Mouse (Mus musculus): ENCODE data around the gene Itpr2.
A peak's percentile ranks its signal among the peaks of the same experiment; 100 is the strongest.

Gene Itpr2

GRCm38 (mm10) chr6:146310210-146310609 is 191.8 kb downstream of the Itpr2 start:
- DNase-seq (ENCODE audit: low spot score in 2 of 2): no peak

- DNase-seq (ENCODE audit: low spot score in 2 of 2): no peak
These were observed 192.7 kb downstream of the Itpr2 start for GRCm38 (mm10) chr6:146309335-146309734.

GRCm38 (mm10) chr6:146305995-146306394 is 196.0 kb downstream of the Itpr2 start:
- no peak for DNase-seq (ENCODE audit: low spot score in 2 of 2)

- no peak for DNase-seq (ENCODE audit: low spot score in 2 of 2)
These were observed 197.9 kb downstream of the Itpr2 start for GRCm38 (mm10) chr6:146304088-146304487.

- DNase-seq (ENCODE audit: low spot score in 2 of 2): no peak
These were observed 198.7 kb downstream of the Itpr2 start for GRCm38 (mm10) chr6:146303336-146303735.

DNA sequence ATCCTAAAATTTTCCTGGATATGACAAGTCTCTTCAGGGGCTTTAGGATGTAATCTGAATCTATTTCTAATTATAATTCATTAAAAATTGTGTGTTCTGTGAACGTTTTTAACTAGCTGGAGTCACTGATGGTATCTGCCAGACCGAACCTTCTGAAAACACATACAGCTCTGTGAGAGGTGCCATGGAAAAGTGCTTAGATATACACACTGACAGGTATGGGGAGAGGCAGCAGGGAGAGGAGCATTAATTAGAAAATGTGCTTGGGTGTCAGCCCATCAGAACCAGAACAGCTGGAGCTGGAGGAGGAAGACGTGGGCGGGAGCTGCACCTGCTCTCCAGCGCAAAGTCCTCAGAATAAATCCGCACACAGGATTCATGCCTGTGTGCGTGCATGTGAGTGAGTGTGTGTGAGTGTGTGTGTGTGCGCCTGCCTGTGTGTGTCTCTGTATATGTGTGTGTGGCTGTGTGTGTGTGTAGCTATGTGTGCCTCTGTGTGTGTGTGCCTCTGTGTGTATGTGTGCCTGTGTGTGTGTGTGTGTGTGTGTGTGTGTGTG is 199.4 kb downstream of the Itpr2 start:
- peak; percentile 34 to 52 for DNase-seq (ENCODE audit: low spot score in 2 of 2)

DNA sequence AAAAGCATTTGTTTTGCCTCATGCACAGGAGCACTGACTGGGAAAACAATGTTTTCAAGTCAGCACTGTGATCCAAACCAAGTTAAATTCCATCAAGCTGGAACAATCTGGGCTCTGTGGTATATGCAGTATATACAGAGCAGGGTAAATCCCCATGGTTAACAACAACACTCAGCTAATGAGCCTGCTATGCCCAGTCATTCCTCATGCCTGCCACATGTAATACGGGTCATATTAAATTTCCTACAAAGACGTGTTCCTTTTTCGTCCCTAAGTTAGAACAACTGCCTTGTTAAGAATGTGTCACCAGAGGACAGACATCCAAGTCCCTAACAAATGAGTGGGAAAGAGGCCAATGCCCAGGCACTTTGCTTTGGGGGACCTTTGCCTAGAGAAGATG is 199.9 kb downstream of the Itpr2 start:
- no peak for DNase-seq (ENCODE audit: low spot score in 2 of 2)

- DNase-seq (ENCODE audit: low spot score in 2 of 2): no peak
These were observed 201.1 kb downstream of the Itpr2 start for GRCm38 (mm10) chr6:146300961-146301360.

GRCm38 (mm10) chr6:146298712-146299111 is 203.3 kb downstream of the Itpr2 start:
- DNase-seq (ENCODE audit: low spot score in 2 of 2): no peak

DNA sequence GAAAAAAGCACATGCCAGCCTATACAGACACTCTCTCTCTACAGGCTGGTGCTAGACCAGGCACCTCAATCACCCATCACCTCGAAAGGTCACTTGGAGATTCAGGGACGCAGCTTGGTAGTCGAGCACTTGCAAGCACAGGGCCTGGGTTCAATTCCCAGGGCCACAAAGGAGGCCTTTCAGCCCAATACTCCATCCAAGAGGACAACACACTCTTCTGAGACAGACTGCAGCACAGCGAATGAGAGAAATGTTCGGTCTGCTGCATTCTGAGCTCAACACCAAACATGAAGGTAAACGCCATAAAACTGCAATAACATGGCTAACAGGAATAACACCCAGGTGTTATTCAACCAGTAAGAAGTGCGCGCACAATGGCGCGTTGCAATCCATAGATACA is 211.0 kb downstream of the Itpr2 start:
- DNase-seq (ENCODE audit: low spot score in 2 of 2): no peak

- DNase-seq (ENCODE audit: low spot score in 2 of 2): no peak
These were observed 212.2 kb downstream of the Itpr2 start for GRCm38 (mm10) chr6:146289801-146290200.

GRCm38 (mm10) chr6:146288266-146288665 is 213.8 kb downstream of the Itpr2 start:
- no peak for DNase-seq (ENCODE audit: low spot score in 2 of 2)

- DNase-seq (ENCODE audit: low spot score in 2 of 2): no peak
These were observed 217.0 kb downstream of the Itpr2 start for GRCm38 (mm10) chr6:146284921-146285565.

DNA sequence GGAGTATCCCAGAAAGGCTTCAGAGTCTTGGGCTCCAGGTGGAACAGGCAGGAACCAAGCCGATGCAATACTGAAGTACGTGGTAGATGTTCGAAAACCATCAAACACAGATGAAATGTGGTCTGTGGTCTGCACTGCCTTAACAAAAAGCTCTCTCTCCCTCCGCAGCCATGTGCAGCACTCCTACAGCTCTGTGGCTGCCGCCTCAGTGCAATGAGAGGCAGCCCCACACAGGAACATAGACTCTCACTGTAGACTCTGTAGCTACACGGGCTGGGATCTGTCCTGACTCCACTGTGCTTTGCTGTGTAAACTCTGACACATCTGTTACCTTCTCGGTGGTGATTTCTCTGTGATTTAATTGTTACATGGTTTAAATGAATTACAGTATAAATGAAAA is 218.0 kb downstream of the Itpr2 start:
- no peak for DNase-seq (ENCODE audit: low spot score in 2 of 2)

GRCm38 (mm10) chr6:146282061-146282659 is 219.9 kb downstream of the Itpr2 start:
- peak; percentile 82 to 86 for DNase-seq (ENCODE audit: low spot score in 2 of 2)

DNA sequence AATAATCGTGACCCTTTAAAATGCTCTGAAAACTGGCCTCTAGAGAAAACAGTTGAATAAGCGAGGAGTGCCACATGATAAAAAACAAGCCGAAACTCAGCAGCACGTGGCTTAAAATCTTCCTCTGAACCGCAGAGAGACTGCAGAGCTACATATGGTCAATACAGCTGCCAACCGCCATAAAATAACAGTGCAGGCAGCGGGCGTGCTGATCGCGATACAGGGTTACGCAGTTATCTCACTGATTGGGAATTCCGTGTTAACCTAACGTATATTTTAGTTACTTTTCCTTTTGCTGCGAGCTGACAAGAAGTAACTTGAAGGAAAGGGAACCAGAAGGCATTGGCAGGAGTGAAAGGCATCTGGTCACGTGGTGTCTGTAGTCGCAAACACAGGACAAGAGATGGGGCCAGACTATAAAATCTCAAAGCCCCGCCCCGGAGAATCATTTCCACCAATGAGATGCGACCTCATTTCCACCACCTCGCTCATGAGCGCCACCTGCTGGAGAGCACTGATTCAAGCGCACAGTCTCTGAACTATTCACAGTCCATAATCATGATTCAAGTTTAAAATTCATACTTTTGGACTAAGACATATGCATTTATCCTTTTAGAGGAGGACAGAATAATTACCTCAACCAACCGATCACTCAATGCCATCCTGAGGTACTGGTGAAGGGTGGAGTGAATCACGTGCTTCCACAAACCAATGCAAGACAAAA is 220.7 kb downstream of the Itpr2 start:
- DNase-seq (ENCODE audit: low spot score in 2 of 2): peak; percentile 42 to 67

- no peak for DNase-seq (ENCODE audit: low spot score in 2 of 2)
These were observed 228.8 kb downstream of the Itpr2 start for GRCm38 (mm10) chr6:146273256-146273655.

DNA sequence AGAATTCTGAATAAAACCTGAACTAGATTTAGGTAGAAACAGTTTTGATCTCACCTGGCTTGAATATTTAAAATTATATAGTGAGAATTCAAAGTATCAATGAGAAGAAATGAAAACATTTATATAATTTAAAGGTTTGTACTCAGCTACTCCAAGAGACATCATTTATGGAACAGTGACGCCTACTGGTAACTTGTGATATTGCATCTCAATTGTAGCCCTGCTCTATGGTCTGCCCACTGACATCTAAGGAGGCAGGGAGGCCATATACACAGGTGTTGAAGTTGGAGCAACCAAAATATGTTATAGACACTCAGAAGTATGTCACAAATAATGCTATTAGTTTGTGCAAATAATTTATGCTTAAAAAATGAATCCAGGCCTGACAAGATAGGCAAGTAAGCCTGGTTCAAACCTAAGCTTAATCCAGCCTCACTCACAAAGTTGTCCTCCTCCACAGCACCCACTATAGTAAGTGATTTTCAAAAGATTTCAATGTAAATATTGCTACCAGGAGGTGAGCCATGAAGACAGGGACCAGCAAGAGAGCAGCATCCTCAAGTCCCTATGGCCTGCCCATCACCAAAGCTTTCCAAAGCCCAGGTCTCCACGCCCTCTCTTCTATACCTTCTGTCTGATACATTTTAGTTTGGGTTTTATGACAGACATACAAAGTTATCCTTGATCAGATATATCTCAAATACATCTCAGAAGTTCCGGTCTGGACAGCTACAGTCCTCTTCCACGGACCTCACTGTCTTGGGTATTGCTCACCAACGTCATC is 229.6 kb downstream of the Itpr2 start:
- DNase-seq (ENCODE audit: low spot score in 2 of 2): peak; percentile 47 to 80

DNA sequence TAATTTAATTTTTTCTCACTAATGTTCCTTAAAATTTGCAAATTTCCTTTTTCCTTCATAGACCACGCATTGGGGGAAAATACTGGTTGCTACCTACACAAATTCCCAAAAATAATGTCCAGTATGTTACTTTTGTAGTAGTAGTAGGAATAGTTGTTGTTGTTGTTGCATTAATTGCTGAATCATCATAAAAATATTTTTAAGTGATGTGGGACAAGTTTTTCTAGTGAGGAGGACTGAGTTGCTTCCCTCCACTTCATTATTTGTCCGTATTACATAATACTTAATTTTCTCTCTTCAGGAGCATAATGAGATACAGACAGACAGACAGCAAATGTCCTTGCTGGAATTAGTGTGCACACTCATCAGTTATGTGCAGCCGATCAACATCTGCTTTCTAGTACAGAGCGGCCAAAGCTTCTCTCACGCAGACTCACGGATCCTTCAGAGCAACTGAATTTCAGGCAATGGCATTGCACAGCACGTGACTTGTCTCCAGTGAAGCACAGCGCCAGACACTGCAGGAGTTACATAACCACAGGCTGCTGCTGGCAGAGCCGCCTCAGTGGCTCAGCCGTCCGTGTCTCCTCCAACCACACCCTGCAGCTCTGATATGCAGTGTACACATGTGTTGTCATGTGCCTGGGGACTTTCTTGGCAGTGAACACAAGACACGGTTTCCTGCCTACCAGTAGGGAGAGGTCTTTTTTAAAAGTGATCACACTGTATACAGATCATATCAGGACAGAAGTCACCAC is 231.1 kb downstream of the Itpr2 start:
- peak; percentile 62 to 74 for DNase-seq (ENCODE audit: low spot score in 2 of 2)

DNA sequence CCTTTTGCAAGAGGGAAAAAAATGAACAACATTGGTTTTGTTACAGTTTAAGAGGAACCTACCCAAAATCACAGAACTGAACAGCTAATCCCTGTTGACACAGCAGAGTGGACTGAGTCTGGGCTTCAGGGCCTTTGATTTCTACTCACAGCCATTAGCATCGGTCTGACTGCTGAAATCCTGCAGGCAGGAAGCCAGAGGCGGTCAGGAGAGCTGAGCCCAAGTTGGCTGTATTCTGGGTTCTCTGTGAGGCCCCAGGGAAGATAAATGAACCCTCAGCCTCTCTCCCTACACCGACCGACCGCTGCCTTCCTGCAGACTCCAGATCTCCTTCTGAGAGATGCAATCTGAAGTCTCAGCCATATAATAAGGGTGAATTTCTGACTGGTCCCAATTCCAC is 231.9 kb downstream of the Itpr2 start:
- DNase-seq (ENCODE audit: low spot score in 2 of 2): no peak

DNA sequence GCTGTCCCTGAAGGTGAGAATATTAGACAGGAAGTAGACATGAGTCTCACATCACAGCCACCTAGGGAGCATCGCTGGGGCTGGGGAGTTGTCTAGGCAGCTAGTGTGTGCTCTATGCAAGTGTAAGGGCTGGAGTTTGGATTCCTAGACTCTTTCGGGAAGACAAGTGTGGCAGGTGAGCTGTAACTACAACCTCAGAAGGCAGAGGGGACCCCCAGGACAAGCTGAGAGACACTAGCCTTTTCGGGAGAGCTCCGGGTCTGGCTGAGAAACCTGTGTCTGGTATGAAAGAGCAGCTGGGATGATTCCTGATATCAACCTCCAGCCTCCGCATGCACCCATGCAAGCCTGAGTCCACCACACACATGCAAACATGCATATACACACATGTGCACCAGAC is 232.7 kb downstream of the Itpr2 start:
- no peak for DNase-seq (ENCODE audit: low spot score in 2 of 2)
